Mouse (Mus musculus): ENCODE measurements around the gene Il18bp.
"Not testable (repeated sequence)": the region's sequence is repeated elsewhere in the genome, so short reads cannot be mapped to it uniquely, and the experiment has no call there.

The Il18bp gene

GRCm38 (mm10) chr7:102018590-102018989 is at the start of gene Il18bp:
Il18bp (minus strand) TSS chr7:102018690.
- DNase-seq, result no peak

- DNase-seq, result no peak
Measured at GRCm38 (mm10) chr7:102066363-102066762, 47.9 kb upstream of the Il18bp start.

GRCm38 (mm10) chr7:102065046-102065891 is 46.8 kb upstream of the Il18bp start, which contains the start of the genes Rnf121, Xndc1 and Xntrpc:
Rnf121 (minus strand) TSS chr7:102065469.
Xndc1 (plus strand) TSS chr7:102065511.
Xntrpc (plus strand) TSS chr7:102065713.
- DNase-seq, result peak; percentile 92

- DNase-seq, result no peak
Measured at GRCm38 (mm10) chr7:102064655-102065045, 46.2 kb upstream of the Il18bp start.

- no peak for DNase-seq
Measured at GRCm38 (mm10) chr7:102063891-102064290, 45.4 kb upstream of the Il18bp start.

- DNase-seq, result no peak
Measured at GRCm38 (mm10) chr7:102062203-102062602, 43.7 kb upstream of the Il18bp start.

GRCm38 (mm10) chr7:102061353-102061752 is 42.9 kb upstream of the Il18bp start:
- no peak for DNase-seq

GRCm38 (mm10) chr7:102048524-102048923 is 30.0 kb upstream of the Il18bp start:
- not testable (repeated sequence) for DNase-seq

- DNase-seq, result no peak
Measured at GRCm38 (mm10) chr7:102042314-102042713, 23.8 kb upstream of the Il18bp start.

- no peak for DNase-seq
Measured at GRCm38 (mm10) chr7:102037318-102037717, 18.8 kb upstream of the Il18bp start.

GRCm38 (mm10) chr7:102035534-102035933 is 17.0 kb upstream of the Il18bp start:
- DNase-seq, result no peak

GRCm38 (mm10) chr7:102034904-102035303 is 16.4 kb upstream of the Il18bp start:
- no peak for DNase-seq

GRCm38 (mm10) chr7:102025187-102026119 is 7.0 kb upstream of the Il18bp start:
- no peak for DNase-seq

- no peak for DNase-seq
Measured at GRCm38 (mm10) chr7:102023821-102024220, 5.3 kb upstream of the Il18bp start.

GRCm38 (mm10) chr7:102020934-102021333 is 2.4 kb upstream of the Il18bp start:
- DNase-seq, result not testable (repeated sequence)

- no peak for DNase-seq
Measured at GRCm38 (mm10) chr7:102019362-102019761, 872 bp upstream of the Il18bp start.

GRCm38 (mm10) chr7:102018034-102018433 is 456 bp downstream of the Il18bp start:
- peak; percentile 41 for DNase-seq

- DNase-seq, result no peak
Measured at GRCm38 (mm10) chr7:102017452-102017851, 1.0 kb downstream of the Il18bp start.

- DNase-seq, result no peak
Measured at GRCm38 (mm10) chr7:102016936-102017335, 1.6 kb downstream of the Il18bp start.

GRCm38 (mm10) chr7:102014995-102015394 is 3.5 kb downstream of the Il18bp start:
- DNase-seq, result no peak

- DNase-seq, result no peak
Measured at GRCm38 (mm10) chr7:102013416-102013815, 5.1 kb downstream of the Il18bp start.

- peak; percentile 63 for DNase-seq
Measured at GRCm38 (mm10) chr7:102011855-102012254, 6.6 kb downstream of the Il18bp start.

- DNase-seq, result no peak
Measured at GRCm38 (mm10) chr7:102006520-102006919, 12.0 kb downstream of the Il18bp start.

Measured in cerebellum, adult 11-12 months (tissue).